Mouse (Mus musculus): ENCODE measurements at regions not wholly inside any gene's neighbourhood (a gene's known extent, or its start where the extent isn't known, plus 50 kb on each side); places are given as distances from the start of the nearest gene placed in this dataset.

- Histone ChIP-seq H3K27ac (ENCODE audit: low read depth) (no peak overlapping the region), H3K9me3 (replicated peaks; ENCODE audit: control insufficient read depth, low read length) (no peaks in the 10 kb centered on the region), H3K4me1 (ENCODE audit: control insufficient read depth, insufficient read depth) (no peaks in the 10 kb centered on the region), H3K36me3 (replicated peaks; ENCODE audit: control insufficient read depth, insufficient read depth, low read length) (no peaks in the 10 kb centered on the region), H3K4me3 (ENCODE audit: low read depth, low read length) (no peak overlapping the region), H3K9ac (replicated peaks; ENCODE audit: low read depth, low read length) (no peak overlapping the region), H3K27me3 (ENCODE audit: control insufficient read depth, insufficient read depth, low read length) (no peaks in the 10 kb centered on the region), H3K4me2 (ENCODE audit: low read depth, low read length) (no peak overlapping the region)
- no peak for ATAC-seq (ENCODE audit: insufficient read depth, low read depth)
- DNase-seq (ENCODE audit: low spot score): no peak
- WGBS: 53% methylated on average over 7 of the region's 7 CpGs
- no peak for TF ChIP-seq CTCF (IDR thresholded peaks at IDR 0.05; ENCODE audit: low read depth)
- TF ChIP-seq EP300 (IDR thresholded peaks at IDR 0.05; ENCODE audit: low read depth): no peak
Observed at GRCm38 (mm10) chr14:110545265-110545664, 209.7 kb downstream of the Slitrk6 start.

GRCm38 (mm10) chr14:110543303-110544134 is 211.4 kb downstream of the Slitrk6 start:
- Histone ChIP-seq H3K4me1 (ENCODE audit: control insufficient read depth, insufficient read depth) (no peaks in the 10 kb centered on the region), H3K27ac (ENCODE audit: low read depth) (no peak overlapping the region), H3K4me3 (ENCODE audit: low read depth, low read length) (no peak overlapping the region), H3K9ac (replicated peaks; ENCODE audit: low read depth, low read length) (no peak overlapping the region), H3K4me2 (ENCODE audit: low read depth, low read length) (no peak overlapping the region), H3K36me3 (replicated peaks; ENCODE audit: control insufficient read depth, insufficient read depth, low read length) (no peaks in the 10 kb centered on the region), H3K9me3 (replicated peaks; ENCODE audit: control insufficient read depth, low read length) (no peaks in the 10 kb centered on the region), H3K27me3 (ENCODE audit: control insufficient read depth, insufficient read depth, low read length) (no peaks in the 10 kb centered on the region)
- TF ChIP-seq CTCF (IDR thresholded peaks at IDR 0.05; ENCODE audit: low read depth) (no peak), EP300 (IDR thresholded peaks at IDR 0.05; ENCODE audit: low read depth) (no peak)
- WGBS: 76% methylated on average over 4 of the region's 4 CpGs
- DNase-seq (ENCODE audit: low spot score) (no peak), ATAC-seq (ENCODE audit: insufficient read depth, low read depth) (no peak)

GRCm38 (mm10) chr14:110527306-110527705 is 227.6 kb downstream of the Slitrk6 start:
- H3K36me3 ChIP-seq (replicated peaks; ENCODE audit: control insufficient read depth, insufficient read depth, low read length): no peaks in the 10 kb centered on the region
- H3K4me1 ChIP-seq (ENCODE audit: control insufficient read depth, insufficient read depth): no peaks in the 10 kb centered on the region
- DNase-seq (ENCODE audit: low spot score) (no peak), ATAC-seq (ENCODE audit: insufficient read depth, low read depth) (no peak)
- WGBS: 66% methylated on average over 3 of the region's 3 CpGs
- no peak for TF ChIP-seq EP300 (IDR thresholded peaks at IDR 0.05; ENCODE audit: low read depth)
- TF ChIP-seq CTCF (IDR thresholded peaks at IDR 0.05; ENCODE audit: low read depth): no peak
- no peaks in the 10 kb centered on the region for H3K27me3 ChIP-seq (ENCODE audit: control insufficient read depth, insufficient read depth, low read length)
- H3K9ac ChIP-seq (replicated peaks; ENCODE audit: low read depth, low read length): no peak overlapping the region
- no peak overlapping the region for H3K4me3 ChIP-seq (ENCODE audit: low read depth, low read length)
- H3K4me2 ChIP-seq (ENCODE audit: low read depth, low read length): no peak overlapping the region
- H3K27ac ChIP-seq (ENCODE audit: low read depth): no peak overlapping the region
- H3K9me3 ChIP-seq (replicated peaks; ENCODE audit: control insufficient read depth, low read length): no peaks in the 10 kb centered on the region

DNA sequence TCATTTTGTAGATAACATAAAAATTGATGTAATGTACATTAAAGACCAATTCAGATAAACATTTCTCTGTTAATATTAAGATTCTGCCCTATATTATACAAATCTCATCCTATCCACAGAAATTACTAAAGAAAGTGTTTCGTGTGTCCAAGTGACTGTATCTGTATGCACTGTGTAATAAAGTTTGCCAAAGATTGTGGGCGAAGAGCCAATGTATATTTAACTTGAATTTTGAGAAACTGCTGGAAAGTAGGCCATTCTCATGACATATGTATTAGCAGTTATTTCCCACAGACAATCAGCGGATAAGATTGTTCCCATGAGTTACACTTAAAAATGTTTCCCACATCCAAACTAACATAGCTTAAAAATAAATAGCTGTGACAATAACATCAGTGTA is 269.9 kb downstream of the Slitrk6 start:
- no peak for ATAC-seq (ENCODE audit: insufficient read depth, low read depth)
- no peak overlapping the region for H3K9ac ChIP-seq (replicated peaks; ENCODE audit: low read depth, low read length)
- TF ChIP-seq CTCF (IDR thresholded peaks at IDR 0.05; ENCODE audit: low read depth) (no peak), EP300 (IDR thresholded peaks at IDR 0.05; ENCODE audit: low read depth) (no peak)
- no peaks in the 10 kb centered on the region for H3K9me3 ChIP-seq (replicated peaks; ENCODE audit: control insufficient read depth, low read length)
- no peaks in the 10 kb centered on the region for H3K4me1 ChIP-seq (ENCODE audit: control insufficient read depth, insufficient read depth)
- no peak overlapping the region for H3K4me3 ChIP-seq (ENCODE audit: low read depth, low read length)
- H3K27me3 ChIP-seq (ENCODE audit: control insufficient read depth, insufficient read depth, low read length): no peaks in the 10 kb centered on the region
- H3K27ac ChIP-seq (ENCODE audit: low read depth): no peak overlapping the region
- H3K4me2 ChIP-seq (ENCODE audit: low read depth, low read length): no peak overlapping the region
- no peaks in the 10 kb centered on the region for H3K36me3 ChIP-seq (replicated peaks; ENCODE audit: control insufficient read depth, insufficient read depth, low read length)
- DNase-seq (ENCODE audit: low spot score): no peak
- 64% methylated on average over 3 of the region's 3 CpGs for WGBS

GRCm38 (mm10) chr14:110472743-110473142 is 282.2 kb downstream of the Slitrk6 start:
- Histone ChIP-seq H3K27ac (ENCODE audit: low read depth) (no peak overlapping the region), H3K27me3 (ENCODE audit: control insufficient read depth, insufficient read depth, low read length) (no peaks in the 10 kb centered on the region), H3K4me3 (ENCODE audit: low read depth, low read length) (no peak overlapping the region), H3K4me2 (ENCODE audit: low read depth, low read length) (no peak overlapping the region), H3K4me1 (ENCODE audit: control insufficient read depth, insufficient read depth) (no peaks in the 10 kb centered on the region), H3K9ac (replicated peaks; ENCODE audit: low read depth, low read length) (no peak overlapping the region), H3K36me3 (replicated peaks; ENCODE audit: control insufficient read depth, insufficient read depth, low read length) (no peaks in the 10 kb centered on the region), H3K9me3 (replicated peaks; ENCODE audit: control insufficient read depth, low read length) (no peaks in the 10 kb centered on the region)
- no peak for DNase-seq (ENCODE audit: low spot score)
- TF ChIP-seq CTCF (IDR thresholded peaks at IDR 0.05; ENCODE audit: low read depth) (no peak), EP300 (IDR thresholded peaks at IDR 0.05; ENCODE audit: low read depth) (no peak)
- WGBS: 65% methylated on average over 3 of the region's 3 CpGs
- ATAC-seq (ENCODE audit: insufficient read depth, low read depth): no peak

DNA sequence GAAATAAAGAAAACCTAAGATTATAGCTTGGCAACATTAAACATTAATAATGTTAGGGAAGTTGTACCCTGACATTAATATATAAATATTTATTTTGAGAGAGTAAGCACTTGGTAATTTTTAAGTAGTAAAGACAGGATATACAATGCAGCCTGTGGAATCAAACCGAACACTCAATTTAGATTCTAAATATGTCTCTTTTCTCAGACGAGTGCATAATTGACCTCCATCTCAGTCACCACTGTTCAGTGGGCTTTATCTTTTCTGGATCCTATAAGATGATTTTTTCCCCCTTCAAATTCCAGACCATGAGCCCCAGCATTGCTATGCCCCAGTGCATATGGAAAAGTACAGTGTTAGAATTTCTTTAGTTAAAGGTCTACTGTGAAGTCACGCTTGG is 282.8 kb downstream of the Slitrk6 start:
- 80% methylated on average over 3 of the region's 3 CpGs for WGBS
- ATAC-seq (ENCODE audit: insufficient read depth, low read depth): no peak
- H3K27ac ChIP-seq (ENCODE audit: low read depth): no peak overlapping the region

More for the DNA sequence above, 282.8 kb downstream of the Slitrk6 start:
- Histone ChIP-seq H3K9ac (replicated peaks; ENCODE audit: low read depth, low read length) (no peak overlapping the region), H3K4me2 (ENCODE audit: low read depth, low read length) (no peak overlapping the region), H3K4me3 (ENCODE audit: low read depth, low read length) (no peak overlapping the region), H3K36me3 (replicated peaks; ENCODE audit: control insufficient read depth, insufficient read depth, low read length) (no peaks in the 10 kb centered on the region), H3K9me3 (replicated peaks; ENCODE audit: control insufficient read depth, low read length) (no peaks in the 10 kb centered on the region), H3K4me1 (ENCODE audit: control insufficient read depth, insufficient read depth) (no peaks in the 10 kb centered on the region), H3K27me3 (ENCODE audit: control insufficient read depth, insufficient read depth, low read length) (no peaks in the 10 kb centered on the region)
- DNase-seq (ENCODE audit: low spot score): no peak
- TF ChIP-seq EP300 (IDR thresholded peaks at IDR 0.05; ENCODE audit: low read depth): no peak
- no peak for TF ChIP-seq CTCF (IDR thresholded peaks at IDR 0.05; ENCODE audit: low read depth)

All from heart, postnatal 0 days (tissue).